Mouse (Mus musculus): ENCODE results near the gene Blvrb. TPM values are rescaled to one million over a fixed set of nuclear protein-coding genes. Genes with fewer than 3 reads are reported as not detected.

Gene Blvrb
- total and polyA plus RNA-seq, 3 experiments = 210 to 245 TPM; not detected in 1

DNA sequence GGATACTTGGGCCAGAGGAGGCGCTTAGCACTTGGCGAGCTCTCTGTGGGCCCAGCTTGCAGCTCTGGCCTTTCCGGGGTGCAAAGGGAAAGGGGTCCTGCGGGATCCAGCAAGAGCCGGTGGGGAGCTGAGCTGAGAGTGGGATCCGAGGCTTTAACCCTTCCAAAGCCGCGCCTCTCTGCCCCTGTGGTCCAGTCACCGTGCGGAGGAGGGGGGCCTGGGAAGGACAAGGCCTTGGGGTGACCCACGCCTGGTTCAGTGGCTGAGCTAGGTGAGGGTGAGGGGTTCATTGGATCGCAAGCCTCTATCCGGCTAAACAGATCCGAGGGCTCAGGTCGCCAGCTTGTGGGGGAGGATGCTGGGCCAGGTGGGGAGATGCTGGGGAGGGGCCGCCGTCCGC is 1.7 kb upstream of the Blvrb start:
- H3K9me3 ChIP-seq (replicated peaks; ENCODE audit: insufficient read depth, low read length) = no peaks in the 10 kb centered on the region
- TF ChIP-seq ELF1 (IDR thresholded peaks at IDR 0.05; ENCODE audit: low read depth, low read length) (no peak), UBTF (IDR thresholded peaks at IDR 0.05; ENCODE audit: borderline replicate concordance, insufficient read depth, low read depth, low read length) (no peak), ZNF384 (IDR thresholded peaks at IDR 0.05; ENCODE audit: low read depth, low read length) (no peak), GABPA (IDR thresholded peaks at IDR 0.05; ENCODE audit: low read depth, low read length) (no peak), MYC (IDR thresholded peaks at IDR 0.05; ENCODE audit: low read depth, low read length) (no peak), CHD2 (IDR thresholded peaks at IDR 0.05; ENCODE audit: low read length) (no peak), MAX (IDR thresholded peaks at IDR 0.05; ENCODE audit: low read length) (no peak), NRF1 (IDR thresholded peaks at IDR 0.05; ENCODE audit: insufficient read depth, low read depth, low read length, poor library complexity, severe bottlenecking) (no peak), POLR2A (IDR thresholded peaks at IDR 0.05; ENCODE audit: control insufficient read depth in 1 of 2, insufficient read depth in 1 of 2, low read depth in 1 of 2, low read length in 2 of 2, poor library complexity in 1 of 2) (no peak), ZKSCAN1 (IDR thresholded peaks at IDR 0.05; ENCODE audit: low read depth, low read length) (no peak)
- peak overlapping the region in 1 of 2 experiments; percentile 16; a peak in 1 of 4 replicates for H3K4me3 ChIP-seq (ENCODE audit: control insufficient read depth in 1 of 2, insufficient read depth in 1 of 2, low read depth in 2 of 2, low read length in 2 of 2)
- no peak overlapping the region for H3K27ac ChIP-seq (ENCODE audit: control insufficient read depth, low read depth, low read length)
- peaks cover 0 to 14% of the 10 kb centered on the region in 2 experiments; a peak in 2 of 4 replicates for H3K36me3 ChIP-seq (ENCODE audit: control insufficient read depth in 1 of 2, insufficient read depth in 2 of 2, low read length in 2 of 2)
- peaks cover 11% of the 10 kb centered on the region for H3K79me2 ChIP-seq (ENCODE audit: control insufficient read depth, insufficient read depth, low read length, poor library complexity)
- no peak for DNase-seq (ENCODE audit: low read depth, low spot score)
- H3K4me1 ChIP-seq (ENCODE audit: control insufficient read depth in 1 of 2, insufficient read depth in 2 of 2, low read length in 2 of 2) = peaks cover 4 to 19% of the 10 kb centered on the region in 2 experiments
- peaks cover 2 to 4% of the 10 kb centered on the region in 2 experiments; a peak in 3 of 4 replicates for H3K27me3 ChIP-seq (ENCODE audit: control insufficient read depth in 1 of 2, insufficient read depth in 2 of 2, low read length in 2 of 2)
- H3K9ac ChIP-seq (ENCODE audit: control insufficient read depth, low read depth, low read length, poor library complexity, severe bottlenecking) = peak overlapping the region; percentile 27

DNA sequence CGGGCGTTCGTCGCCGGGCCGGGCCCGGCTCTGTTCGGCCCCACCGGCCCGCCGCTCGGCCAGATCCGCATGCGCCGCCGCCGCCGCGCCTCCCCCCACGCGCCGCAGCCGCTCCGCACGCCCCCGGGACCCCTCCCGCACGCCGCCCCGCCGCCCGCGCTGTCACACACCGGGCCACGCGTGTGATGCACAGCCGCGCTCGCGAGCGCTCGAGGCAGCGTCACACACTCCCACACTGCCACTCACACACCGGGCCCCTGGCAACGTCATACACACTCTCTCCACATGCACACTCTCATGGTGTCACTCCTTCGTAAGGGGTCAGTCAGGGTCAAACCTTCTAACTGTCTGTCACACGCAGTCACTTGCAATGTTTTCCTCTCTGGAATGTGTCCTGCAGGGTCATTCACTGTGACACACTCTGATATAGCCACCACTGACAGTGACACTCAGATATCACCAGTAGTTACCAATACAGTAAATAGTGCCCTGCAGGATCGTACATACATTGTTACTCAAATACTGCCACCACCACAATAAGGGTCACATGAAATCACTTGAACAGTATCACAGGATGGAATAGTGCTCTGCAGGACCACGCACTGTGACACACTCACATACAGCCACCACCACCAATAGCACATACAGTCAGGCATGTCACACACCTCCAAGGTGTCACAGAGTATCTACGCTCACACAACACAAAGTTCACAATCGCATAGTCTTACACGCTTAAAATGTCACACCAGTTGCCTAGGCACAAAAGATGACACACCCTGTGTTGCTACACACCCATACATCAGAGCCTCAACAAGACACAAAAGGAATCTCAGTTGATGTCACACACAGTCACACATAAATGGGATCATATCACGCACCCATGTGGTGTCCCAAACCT is 1.0 kb upstream of the Blvrb start:
- peaks cover 2 to 4% of the 10 kb centered on the region in 2 experiments; a peak in 3 of 4 replicates for H3K27me3 ChIP-seq (ENCODE audit: control insufficient read depth in 1 of 2, insufficient read depth in 2 of 2, low read length in 2 of 2)

More for the DNA sequence above, 1.0 kb upstream of the Blvrb start:
- peak; percentile 34 for DNase-seq (ENCODE audit: low read depth, low spot score)
- H3K27ac ChIP-seq (ENCODE audit: control insufficient read depth, low read depth, low read length) = no peak overlapping the region
- TF ChIP-seq ELF1 (IDR thresholded peaks at IDR 0.05; ENCODE audit: low read depth, low read length) (no peak), SIN3A (IDR thresholded peaks at IDR 0.05; ENCODE audit: low read length) (0 out of 2 replicates have a peak, but pooled peaks have one; percentile 28), HCFC1 (IDR thresholded peaks at IDR 0.05; ENCODE audit: low read depth, low read length) (no peak), ZNF384 (IDR thresholded peaks at IDR 0.05; ENCODE audit: low read depth, low read length) (no peak)
- H3K4me3 ChIP-seq (ENCODE audit: control insufficient read depth in 1 of 2, insufficient read depth in 1 of 2, low read depth in 2 of 2, low read length in 2 of 2) = peak overlapping the region; percentile 52 to 70
- no peaks in the 10 kb centered on the region for H3K9me3 ChIP-seq (replicated peaks; ENCODE audit: insufficient read depth, low read length)
- H3K4me1 ChIP-seq (ENCODE audit: control insufficient read depth in 1 of 2, insufficient read depth in 2 of 2, low read length in 2 of 2) = peaks cover 4 to 23% of the 10 kb centered on the region in 2 experiments
- H3K9ac ChIP-seq (ENCODE audit: control insufficient read depth, low read depth, low read length, poor library complexity, severe bottlenecking) = peak overlapping the region; percentile 27; the same call in 1 of the 2 replicates
- peaks cover 11% of the 10 kb centered on the region for H3K79me2 ChIP-seq (ENCODE audit: control insufficient read depth, insufficient read depth, low read length, poor library complexity)
- peaks cover 0 to 19% of the 10 kb centered on the region in 2 experiments; a peak in 2 of 4 replicates for H3K36me3 ChIP-seq (ENCODE audit: control insufficient read depth in 1 of 2, insufficient read depth in 2 of 2, low read length in 2 of 2)
